In genomic region chr1:172657266-172657665, GRCm38 (mm10) we compare ENCODE assay signal across 26 mouse cellular contexts. TPM values are rescaled to one million over a fixed set of nuclear protein-coding genes. Genes with fewer than 3 reads are reported as not detected.
"Had no signal": no experiment of that assay in that cellular context is flagged by ENCODE, and none has a peak within 500 bp of the region (broad histone marks: within the 10 kb centered on the region; RNA-seq: fewer than 3 reads in every experiment).

No protein-coding gene starts in this region.

- DNase-seq: liver, embryonic 13.5 days; liver, postnatal 0 days; lung, adult 2 months; lung, postnatal 14 days; lung, postnatal 36 days; retina, postnatal 1 day; right cerebral cortex, adult 18-20 months; right cerebral cortex, postnatal 25 days; right cerebral cortex, postnatal 4 days; spleen, adult 18-20 months; thymus, adult 18-20 months; thymus, postnatal 14 days; thymus, postnatal 36 days had no signal

- ATAC-seq: liver, postnatal 0 days; lung, postnatal 0 days; midbrain, embryonic 13.5 days; midbrain, embryonic 16.5 days had no signal

- H3K4me3 ChIP-seq: liver, embryonic 13.5 days; liver, embryonic 15.5 days; lung, embryonic 15.5 days; midbrain, embryonic 10.5 days; midbrain, embryonic 13.5 days; myocyte; neural tube, embryonic 13.5 days; neural tube, embryonic 15.5 days; stomach, embryonic 15.5 days had no signal

- H3K27me3 ChIP-seq: liver, embryonic 13.5 days; liver, embryonic 15.5 days; lung, embryonic 15.5 days; midbrain, embryonic 13.5 days; neural tube, embryonic 13.5 days; neural tube, embryonic 15.5 days; stomach, embryonic 15.5 days had no signal

- H3K36me3 ChIP-seq: liver, embryonic 13.5 days; liver, embryonic 15.5 days; lung, embryonic 15.5 days; midbrain, embryonic 10.5 days; midbrain, embryonic 13.5 days; neural tube, embryonic 13.5 days; neural tube, embryonic 15.5 days; stomach, embryonic 15.5 days had no signal

- H3K27ac ChIP-seq: liver, embryonic 13.5 days; liver, embryonic 15.5 days; lung, embryonic 15.5 days; macrophage; midbrain, embryonic 10.5 days; midbrain, embryonic 13.5 days; neural tube, embryonic 13.5 days; neural tube, embryonic 15.5 days; stomach, embryonic 15.5 days had no signal

- H3K9me3 ChIP-seq: liver, embryonic 13.5 days; liver, embryonic 15.5 days; lung, embryonic 15.5 days; midbrain, embryonic 10.5 days; midbrain, embryonic 13.5 days; neural tube, embryonic 13.5 days; neural tube, embryonic 15.5 days; stomach, embryonic 15.5 days had no signal

- H3K9ac ChIP-seq: liver, embryonic 13.5 days; liver, embryonic 15.5 days; liver, postnatal 0 days; lung, embryonic 15.5 days; midbrain, embryonic 13.5 days; neural tube, embryonic 13.5 days; neural tube, embryonic 15.5 days; stomach, embryonic 15.5 days had no signal

- H3K4me2 ChIP-seq: liver, embryonic 13.5 days; liver, embryonic 15.5 days; lung, embryonic 15.5 days; midbrain, embryonic 13.5 days; neural tube, embryonic 13.5 days; neural tube, embryonic 15.5 days; stomach, embryonic 15.5 days had no signal

- H3K4me1 ChIP-seq: liver, embryonic 13.5 days; liver, embryonic 15.5 days; lung, embryonic 15.5 days; midbrain, embryonic 10.5 days; midbrain, embryonic 13.5 days; neural tube, embryonic 13.5 days; neural tube, embryonic 15.5 days; stomach, embryonic 15.5 days had no signal

RNA-seq across cellular contexts. Expression of gene Crp, which starts 40.6 kb away (rescaled TPM):
- polyA plus RNA-seq: lung, adult 2 months; macrophage; midbrain, embryonic 10.5 days; midbrain, embryonic 13.5 days; midbrain, embryonic 16.5 days; myocyte; small intestine, adult 2 months; urinary bladder, adult 2 months had no signal

RNA-seq across cellular contexts. Expression of gene Fcrl6, which starts 54.9 kb away (rescaled TPM):
- polyA plus RNA-seq: liver, embryonic 13.5 days; liver, embryonic 15.5 days; lung, adult 2 months; lung, embryonic 15.5 days; lung, postnatal 0 days; macrophage; midbrain, embryonic 13.5 days; myocyte; small intestine, adult 2 months; stomach, embryonic 15.5 days; urinary bladder, adult 2 months had no signal
